Mouse (Mus musculus): ENCODE results near the gene Antxr1. TPM values are rescaled to one million over a fixed set of nuclear protein-coding genes. Genes with fewer than 3 reads are reported as not detected.

The Antxr1 gene
- polyA plus RNA-seq, 1 experiment: 6.4 TPM

DNA sequence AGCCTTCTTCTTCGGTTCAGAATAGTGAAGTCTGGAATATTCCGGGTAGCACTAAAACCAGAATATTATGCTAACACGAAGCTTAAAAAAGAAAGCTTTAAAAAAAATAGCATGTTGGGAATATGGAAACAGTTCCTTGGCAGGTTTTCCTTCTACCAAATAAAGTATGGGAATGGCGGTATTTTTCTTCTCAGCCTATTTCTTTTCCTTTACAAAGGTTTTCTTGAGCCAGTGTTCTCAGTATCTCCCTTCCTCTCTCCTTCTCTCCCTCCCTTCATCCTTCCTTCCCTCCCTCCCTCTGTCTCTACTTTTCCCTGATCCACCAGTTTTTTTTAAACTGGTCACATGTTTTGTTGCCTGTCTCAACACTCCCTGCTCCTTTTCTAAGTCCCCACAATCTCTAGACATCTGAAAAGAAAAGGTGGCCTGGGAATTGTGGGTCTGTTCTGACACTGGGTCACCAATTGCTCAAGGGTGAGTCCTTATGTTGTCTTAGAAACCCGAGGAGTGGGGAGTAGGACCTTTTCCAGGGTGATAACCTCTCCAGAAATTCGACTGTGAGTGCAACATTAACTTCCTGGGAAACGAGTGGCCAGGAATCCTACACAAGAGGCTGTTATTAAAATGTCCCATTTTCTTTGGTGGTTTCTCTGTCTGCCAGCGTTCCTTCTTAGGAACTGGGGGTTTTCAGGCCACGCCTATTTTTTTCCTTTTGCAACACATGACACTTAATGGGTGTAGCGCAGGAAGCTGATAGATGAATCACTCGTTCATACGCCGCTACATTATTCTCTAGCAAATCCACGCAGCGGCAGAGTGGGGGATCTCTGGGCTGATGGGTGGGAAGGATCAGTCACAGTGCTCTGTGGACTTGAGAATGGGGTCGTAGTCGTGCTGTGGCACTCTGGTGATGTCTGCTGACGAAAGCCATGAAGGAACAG, 42.4 kb downstream of the Antxr1 start:
- no peak for DNase-seq (ENCODE audit: low read depth)

DNA sequence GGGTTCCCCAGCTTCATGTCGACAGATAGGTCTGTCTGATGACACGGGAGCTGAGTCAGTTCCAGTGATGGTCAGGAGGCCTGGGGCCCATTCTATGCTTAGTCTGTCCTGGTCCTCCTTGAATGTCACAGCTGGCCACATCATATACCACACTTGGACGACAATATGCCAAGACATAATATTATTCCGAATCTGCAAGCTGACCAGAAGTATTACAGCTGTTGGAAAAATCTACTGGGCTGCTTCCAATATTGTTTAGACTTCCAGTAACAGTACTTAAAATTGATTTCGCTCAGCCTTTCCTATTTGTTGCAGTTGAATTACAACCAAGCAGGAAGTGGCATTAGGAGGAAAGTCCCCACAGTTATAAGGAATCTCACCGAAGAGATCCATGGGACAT, 48.4 kb downstream of the Antxr1 start:
- DNase-seq (ENCODE audit: low read depth): no peak

DNA sequence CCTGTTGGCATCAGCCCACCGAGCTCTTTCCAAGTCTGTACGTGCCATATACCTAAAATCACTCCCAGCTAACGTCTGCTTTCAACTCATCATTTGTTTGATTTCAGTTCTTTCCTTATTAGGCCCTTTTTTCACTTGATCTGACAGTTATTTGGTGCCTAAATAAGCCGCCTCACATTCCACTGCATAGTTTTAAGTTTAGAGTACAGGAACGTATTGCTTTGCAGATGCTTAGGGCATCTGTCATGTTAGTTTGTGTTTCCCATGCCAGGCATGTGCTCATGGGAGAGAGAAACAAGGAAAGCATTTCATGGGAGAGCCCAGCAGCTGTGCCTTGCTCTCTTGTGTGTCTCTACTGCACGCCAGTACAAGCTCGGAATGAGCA, 50.3 kb downstream of the Antxr1 start:
- no peak for DNase-seq (ENCODE audit: low read depth)

DNA sequence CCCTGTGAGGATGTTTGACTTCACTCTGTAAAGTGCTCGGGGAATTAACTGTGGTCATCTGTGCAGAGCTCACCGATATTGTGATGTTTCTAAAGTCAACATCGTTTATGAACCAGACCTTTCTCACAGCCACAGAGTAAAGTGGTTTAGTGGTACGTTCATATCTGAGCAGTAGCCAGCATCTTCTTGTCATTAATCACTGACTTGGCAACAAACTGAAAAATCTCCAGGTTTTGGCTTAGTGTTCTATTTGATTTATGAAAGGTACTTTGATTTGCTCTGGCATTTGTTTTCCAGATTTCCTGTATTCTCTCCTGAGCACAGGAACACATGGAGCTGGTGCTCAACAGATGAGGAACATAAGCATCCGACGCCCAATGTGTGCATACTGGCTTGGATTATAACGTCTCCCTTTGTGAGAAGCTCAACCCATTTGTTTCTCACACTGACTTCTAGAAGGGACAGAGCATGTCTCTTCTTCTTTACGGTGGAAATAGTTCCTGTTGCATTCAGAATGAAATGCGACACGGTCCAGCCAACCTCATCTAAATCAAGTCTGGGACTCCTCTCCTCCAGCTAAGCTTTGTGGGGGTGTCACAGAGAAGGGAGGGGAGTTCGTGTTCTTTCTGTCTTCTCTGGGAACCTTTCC, 50.8 kb downstream of the Antxr1 start:
- DNase-seq (ENCODE audit: low read depth): no peak

DNA sequence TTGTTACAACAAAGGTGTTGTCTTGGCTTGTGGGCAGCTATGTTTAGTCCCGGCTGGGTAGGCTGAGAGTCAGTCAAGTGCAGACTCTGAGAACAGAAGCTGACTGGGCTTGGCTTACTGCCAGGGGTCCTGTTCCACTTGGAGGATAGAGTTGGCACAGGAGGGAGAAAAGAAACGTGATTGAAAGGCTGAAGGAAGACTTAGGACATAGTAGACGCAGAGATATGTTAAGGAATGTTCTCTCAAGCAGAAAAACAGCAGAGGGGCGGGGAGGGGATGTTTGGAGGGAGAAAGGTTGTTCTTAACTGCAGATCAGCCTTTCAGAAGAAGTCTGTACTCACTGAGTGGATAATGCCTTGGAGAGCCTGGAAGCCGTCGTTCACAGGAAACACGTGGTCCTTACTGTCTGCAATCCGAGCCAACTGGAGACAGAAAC, 53.3 kb downstream of the Antxr1 start:
- no peak for DNase-seq (ENCODE audit: low read depth)

DNA sequence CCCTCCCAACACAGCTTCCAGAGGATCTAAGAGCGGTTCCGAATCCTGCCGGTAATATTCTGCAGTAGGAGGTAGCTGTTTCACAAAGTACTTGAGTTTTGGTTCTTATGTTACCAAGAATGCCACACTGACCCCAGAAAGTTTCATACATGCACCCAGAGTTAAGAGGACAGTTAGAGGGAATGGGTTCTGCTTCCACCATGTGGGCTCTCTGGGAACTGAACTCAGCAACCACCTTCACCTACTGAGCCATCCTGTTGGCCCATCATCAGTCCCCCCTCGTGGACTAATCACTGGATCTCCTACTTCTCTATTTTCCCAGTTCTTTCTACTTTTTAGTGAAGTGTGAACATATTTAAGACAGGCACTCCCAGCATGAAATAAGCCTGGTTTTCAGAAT, 53.9 kb downstream of the Antxr1 start:
- DNase-seq (ENCODE audit: low read depth): no peak

DNA sequence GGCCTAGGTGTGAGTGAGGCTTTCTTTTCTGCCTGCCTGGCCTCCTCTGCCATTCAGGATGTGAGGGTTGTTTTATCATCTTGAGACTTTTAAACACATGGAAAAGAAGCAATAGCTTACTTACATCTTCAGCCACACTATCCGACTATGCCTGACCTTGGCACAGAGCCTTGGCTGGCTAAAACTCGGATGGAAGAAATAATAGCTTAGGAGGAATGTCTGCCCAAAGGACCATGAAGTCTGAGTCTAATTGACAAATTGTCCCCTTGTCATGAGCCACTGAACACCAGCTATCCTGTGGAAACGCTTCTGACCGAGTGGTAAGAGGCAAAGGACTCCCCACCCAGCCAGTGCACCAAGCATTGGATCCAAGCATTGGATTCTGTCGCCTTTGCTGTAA, 57.5 kb downstream of the Antxr1 start:
- DNase-seq (ENCODE audit: low read depth): no peak

DNA sequence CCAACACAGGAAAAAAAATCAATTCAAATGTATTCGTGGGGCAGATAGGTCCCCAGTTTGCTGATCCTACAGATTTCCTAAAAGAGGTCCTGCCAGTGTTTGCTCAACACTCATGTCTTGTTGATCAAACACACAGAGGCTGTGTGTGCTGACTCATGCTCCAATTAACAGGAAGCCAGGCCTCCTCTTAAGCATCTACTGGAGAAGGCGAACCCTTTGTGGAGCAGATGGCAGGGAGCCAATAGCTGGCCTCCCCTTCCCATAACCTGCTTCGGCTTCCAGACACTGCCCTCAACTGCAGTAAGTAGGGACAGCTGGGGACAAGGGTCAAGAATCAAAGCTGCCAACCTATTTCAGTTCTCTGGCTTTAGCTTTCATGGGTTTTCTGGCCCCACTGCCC, 58.1 kb downstream of the Antxr1 start:
- no peak for DNase-seq (ENCODE audit: low read depth)

DNA sequence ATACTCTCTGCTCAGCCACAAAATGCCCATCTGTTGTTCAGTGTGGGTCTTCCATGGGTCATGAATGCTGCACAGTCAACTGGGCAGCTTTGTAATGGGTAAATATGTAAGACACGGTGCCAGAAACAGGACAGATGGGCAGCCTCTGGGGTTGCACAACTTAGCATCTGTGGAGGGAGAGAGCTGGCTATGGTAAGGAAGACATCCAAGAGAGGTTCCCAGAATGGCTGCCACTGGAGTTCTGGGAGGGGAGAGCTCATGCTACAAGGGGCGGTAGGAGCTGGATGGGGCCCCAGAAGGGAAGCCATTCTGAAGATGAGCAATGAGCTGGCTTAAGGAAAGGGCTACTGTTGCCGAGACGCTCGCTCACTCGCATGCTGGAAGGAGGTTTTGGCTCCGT, 58.7 kb downstream of the Antxr1 start:
- no peak for DNase-seq (ENCODE audit: low read depth)

DNA sequence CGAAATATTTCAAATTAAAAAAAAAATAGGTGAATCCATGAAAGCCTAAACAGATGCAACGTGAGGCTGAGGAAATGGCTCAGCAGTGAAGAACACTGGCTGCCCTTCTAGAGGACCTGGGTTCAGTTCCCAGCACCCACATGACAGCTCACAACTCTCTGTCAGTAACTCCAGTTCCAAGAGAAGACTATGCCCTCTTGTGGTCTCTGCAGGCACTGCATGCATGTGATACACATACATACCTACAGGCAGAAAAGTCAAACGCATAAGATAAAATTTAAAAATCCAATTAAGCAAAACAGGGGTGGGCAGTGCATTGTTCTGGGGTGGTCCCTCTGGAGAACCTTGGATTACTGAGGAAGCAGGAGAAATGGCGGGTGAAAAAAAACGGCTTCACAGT, 60.8 kb downstream of the Antxr1 start:
- DNase-seq (ENCODE audit: low read depth): no peak

DNA sequence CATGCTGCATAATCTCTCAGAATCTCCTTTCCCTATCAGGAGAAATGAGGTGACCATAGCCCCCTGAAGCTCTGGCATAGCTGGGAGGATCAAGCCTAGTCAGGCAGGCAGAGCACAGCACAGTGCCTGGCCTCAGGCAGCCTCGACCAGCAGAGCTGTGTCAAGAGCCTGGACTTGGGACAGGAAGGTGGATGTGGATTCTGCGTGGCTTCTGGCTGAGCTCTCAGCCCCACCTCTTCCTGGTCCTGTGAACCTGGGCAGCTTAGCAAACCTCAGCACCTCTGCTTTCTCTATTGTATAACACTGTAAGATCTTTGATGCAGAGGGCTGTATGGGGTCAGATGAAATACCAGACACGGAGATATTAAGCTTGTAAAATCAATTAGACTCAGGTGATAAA, 61.8 kb downstream of the Antxr1 start:
- no peak for DNase-seq (ENCODE audit: low read depth)

DNA sequence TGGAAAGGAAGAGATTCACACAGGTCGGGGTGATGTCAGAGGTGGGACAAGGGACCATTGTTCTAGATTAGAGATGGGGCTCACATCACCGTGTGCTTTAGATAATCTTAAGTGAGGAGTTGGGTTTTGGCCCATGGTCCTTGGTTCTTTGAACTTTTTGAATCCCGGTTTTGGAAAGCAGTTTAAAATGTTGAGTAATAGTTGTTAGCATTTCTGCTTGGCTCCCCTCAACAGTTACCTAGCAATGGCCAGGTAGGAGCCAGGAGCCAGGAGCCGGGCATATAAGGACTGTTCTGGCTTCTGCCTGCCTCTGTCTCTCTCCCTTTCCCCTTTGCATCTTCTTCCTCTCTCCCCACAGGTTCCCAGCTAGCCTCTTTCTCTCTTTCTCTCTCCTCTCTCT, 62.5 kb downstream of the Antxr1 start:
- no peak for DNase-seq (ENCODE audit: low read depth)

DNA sequence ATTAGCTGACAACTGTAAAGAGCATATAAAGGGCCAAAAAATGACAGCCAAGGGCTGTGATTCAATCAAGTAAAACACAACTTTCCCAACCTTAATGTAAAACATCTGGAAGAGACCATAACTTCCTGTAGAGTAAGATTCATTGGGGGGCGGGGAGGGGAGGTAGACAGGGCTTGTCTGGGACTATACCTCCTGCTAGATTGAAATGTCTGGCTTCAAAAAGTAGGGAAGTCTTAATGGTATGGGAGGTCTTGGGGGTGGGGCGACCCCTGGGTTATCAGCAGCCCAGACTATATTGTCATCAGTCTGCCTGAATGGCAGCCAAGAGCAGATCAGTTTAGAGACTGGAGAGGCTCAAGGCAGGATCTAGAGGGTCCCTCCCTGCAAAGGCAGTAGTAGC, 63.4 kb downstream of the Antxr1 start:
- no peak for DNase-seq (ENCODE audit: low read depth)

DNA sequence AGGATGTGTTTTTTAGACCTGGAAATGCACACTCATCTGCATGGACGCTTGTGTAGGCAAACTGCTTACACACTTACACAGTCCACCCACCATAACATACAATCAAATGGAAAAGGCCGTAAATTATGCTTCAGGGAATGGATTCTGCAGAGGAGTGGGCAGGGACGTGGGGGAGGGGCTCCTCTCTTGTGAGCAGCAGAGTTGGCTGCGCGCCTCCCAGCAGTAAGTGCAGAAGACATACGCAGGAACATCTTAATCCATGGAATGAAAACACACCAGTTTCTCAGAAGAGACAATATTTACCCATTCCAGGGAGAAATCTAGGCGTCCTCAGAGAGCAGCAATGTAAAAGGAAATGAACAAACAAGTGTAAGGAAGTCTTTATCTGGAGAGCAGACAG, 65.2 kb downstream of the Antxr1 start:
- no peak for DNase-seq (ENCODE audit: low read depth)

DNA sequence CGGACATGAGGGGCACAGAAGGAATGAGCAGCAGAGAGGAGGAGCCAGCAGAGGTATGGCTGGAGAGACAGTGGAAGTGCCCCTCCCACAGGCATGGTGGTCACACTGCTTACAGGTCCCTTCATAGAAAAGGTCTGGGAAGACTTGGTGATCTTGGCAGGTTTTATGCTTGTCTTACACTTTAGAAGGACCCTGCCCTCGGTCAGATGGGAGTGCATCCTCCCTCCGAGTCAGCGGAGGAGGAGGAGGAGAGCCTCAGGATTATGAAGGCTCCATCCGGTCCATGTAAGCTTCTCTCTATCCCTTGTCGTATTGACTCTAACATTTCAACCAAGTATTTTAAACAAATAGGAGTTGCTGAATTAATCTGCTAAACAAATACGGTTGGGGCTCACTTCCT, 65.7 kb downstream of the Antxr1 start:
- no peak for DNase-seq (ENCODE audit: low read depth)

DNA sequence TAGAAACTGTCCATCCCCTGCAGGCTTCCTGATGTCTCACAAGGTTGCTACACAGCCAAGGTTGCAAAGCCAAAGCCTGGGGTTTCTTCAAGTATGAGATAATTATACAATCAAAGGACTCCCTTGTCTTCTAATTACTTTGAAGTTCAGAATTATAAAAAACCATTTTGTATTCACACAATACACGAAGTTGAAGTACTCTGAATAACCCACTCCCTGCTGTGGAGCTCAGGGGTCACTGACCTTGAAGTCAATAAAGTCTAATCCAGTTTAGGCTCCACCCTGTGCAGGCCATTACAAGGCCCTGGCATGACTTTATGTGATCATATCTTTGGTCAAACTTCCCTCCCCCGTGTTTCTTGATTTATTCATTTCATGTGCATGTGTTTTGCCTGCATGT, 73.0 kb downstream of the Antxr1 start:
- DNase-seq (ENCODE audit: low read depth): no peak

DNA sequence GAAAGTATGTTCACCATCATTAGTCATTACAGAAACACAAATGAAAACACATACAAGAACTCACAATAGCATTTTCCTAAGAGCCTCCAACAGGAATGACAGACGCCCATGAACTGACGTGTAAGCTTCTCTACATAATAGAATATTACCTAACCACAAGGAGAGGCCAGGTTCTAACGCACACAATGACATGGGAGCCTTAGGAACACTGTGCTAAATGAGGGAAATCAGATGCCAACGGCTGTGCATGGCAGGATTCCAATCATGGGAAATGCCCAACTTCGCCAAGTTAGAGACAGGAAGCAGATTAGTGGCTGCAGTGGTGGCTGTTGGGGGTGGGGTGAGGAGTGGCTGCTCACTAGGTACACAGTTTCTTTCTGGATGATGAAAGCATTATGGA, 76.6 kb downstream of the Antxr1 start:
- no peak for DNase-seq (ENCODE audit: low read depth)

DNA sequence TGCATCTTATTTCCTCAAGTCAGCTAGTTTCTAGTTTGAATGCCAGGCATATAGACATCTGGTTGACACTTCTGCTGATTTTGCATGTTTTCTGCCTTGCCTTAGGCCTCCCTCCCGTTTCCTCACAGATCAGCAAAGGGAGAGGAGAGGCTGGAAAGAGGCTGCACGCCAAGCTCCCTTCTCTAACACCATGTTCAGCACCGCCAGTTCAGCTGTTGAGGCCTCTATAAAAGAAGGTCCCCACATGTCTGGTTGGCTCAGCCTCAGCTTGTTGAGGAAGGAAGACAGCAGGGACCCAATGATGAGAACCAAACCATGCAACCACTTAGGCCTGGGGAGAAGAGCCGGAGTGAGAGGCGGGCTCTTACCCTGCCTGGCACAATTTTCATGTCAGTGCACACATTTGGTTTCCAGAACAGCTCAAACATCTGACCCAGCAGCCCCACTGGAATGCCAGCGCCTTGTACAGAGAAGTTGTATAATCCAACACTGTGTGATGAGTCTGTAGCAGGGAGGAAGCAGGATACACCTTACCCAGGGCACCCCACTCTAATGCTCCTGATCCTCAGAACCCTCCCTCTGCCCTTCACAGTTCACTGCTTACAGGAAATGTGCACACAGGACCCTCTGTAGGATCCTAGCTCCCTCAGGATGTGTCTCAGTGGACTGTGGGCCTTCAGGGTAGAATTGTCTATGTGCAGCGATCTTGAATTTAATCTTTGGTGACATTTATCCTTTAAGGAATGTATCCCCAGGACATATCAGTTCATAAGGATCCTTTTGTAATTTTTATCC, 77.4 kb downstream of the Antxr1 start:
- DNase-seq (ENCODE audit: low read depth): no peak

DNA sequence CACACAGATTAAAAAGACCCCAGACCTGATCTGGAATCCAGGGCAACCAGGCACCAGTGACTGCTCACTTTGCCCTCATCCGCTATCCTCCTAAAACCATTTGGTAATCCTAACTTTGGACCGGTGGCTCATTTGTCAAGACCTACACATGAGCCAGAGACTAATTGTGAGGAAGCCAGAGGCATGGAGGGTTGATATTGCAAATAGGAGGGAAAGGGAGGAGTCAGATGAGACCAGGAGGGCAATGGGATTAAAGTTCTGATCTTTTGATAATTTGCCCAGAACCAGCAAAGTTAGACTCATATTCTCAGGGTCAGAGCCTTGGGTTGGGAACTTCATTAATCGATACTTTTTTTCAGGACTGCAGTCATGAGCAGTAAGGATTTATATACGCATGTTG, 78.2 kb downstream of the Antxr1 start:
- no peak for DNase-seq (ENCODE audit: low read depth)

DNA sequence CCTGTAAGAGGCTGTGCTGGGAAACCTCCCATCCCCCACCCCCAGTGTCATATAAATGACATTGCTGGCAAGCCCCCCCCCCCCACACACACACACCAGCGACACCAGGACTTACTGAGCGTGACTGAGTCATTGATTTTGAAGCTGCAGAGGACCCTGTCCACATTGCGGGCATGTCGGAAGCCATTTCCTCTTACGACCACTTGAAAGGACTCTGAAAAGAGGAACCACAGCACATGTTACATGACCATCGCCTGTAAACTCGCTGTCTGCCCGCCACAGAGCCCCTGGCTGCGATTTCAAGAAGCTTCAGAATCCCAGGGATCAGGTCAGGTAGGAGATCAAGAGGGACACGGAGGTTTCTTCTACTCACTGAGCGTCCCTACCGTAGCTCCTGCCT, 80.0 kb downstream of the Antxr1 start:
- no peak for DNase-seq (ENCODE audit: low read depth)

DNA sequence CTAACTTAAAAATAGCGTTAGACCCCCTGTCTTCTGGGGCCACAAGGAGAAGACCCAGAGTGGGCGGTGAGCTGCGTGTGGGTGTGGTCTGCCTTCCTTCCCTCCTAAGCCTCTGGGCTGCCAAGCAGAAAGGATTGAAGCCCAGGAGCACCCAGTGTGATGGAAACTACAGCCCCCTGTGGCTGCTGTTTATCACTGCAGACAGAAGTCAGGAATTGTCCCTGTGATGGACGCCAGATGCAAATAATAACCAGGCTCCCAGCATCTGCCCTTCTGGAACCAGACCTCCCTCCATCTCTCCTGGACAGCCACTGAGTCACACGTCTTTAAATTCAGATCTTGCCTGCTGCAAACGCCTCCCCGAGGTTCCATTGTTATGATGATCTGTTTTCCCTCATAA, 80.9 kb downstream of the Antxr1 start:
- DNase-seq (ENCODE audit: low read depth): no peak

DNA sequence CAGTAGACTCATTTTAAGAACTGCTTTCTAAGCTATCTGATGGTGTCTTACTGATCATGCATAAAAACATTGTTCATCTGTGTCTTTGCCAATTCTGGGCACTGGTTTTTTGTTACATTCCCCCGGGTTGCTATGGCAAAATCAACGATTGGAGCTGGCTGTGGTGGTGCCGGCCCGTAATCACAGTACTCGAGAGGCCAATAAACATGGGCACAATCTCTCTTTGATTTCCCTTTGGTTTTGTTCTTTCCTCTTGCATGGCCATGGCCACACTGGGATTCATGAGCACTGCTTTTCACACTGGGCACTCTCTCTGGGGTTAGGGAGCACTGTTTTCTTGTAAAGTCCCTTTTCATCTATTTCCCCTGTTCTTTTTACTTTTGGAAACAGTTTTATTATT, 83.9 kb downstream of the Antxr1 start:
- no peak for DNase-seq (ENCODE audit: low read depth)

DNA sequence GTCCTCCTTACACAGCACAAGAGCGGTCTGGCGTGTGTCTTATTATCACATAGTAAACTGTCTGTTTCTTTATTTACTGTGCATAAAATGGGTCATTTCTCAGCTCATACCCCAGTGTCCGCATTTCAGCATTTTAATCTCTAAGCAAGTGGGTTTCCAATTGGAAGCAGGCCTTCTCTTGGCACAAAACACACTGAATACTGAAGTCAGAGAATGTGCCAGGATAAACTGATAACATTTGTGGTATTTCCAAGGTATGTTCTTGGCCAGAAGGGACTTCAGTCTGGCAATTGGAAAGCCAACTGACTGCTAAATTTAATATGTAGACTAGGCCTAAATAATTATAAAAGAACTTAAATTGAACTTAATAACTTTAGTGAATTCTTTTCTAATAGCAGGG, 84.9 kb downstream of the Antxr1 start:
- DNase-seq (ENCODE audit: low read depth): no peak
